Mouse (Mus musculus) heart, postnatal 10 days (tissue): ENCODE measurements at regions not wholly inside any gene's neighbourhood (a gene's known extent, or its start where the extent isn't known, plus 50 kb on each side); places are given as distances from the start of the nearest gene placed in this dataset.

ENCODE experiments used
- DNase-seq, 2 experiments: peaks; one replicate each; pipeline ENCODE4 v3.0.0; 2021
- intact Hi-C: fragments of 180-260 bp; cut with DNase I; formaldehyde crosslinking; loops from one replicate; pipeline ENCODE4 v1.15.1; 2025

DNA sequence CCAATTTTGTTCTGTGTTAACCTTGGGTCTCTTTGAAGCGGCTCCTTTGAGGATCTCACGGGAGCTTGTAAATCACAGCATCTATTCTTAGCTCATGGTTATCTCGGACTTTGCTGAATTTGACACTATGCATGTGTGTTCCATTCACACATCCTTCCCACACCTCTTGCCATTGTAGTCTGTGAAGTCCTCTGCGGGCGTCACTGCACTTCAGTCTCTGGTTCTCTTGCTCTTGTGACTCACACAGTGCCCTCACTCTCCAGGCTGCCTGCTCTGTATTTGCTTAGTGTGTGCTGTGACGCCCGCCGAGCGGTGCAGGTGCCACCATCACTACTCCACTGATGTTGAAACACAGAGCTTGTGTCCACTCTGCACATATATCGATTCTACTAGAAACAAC is 1271.2 kb downstream of the Synb start:
- DNase-seq, result no peak
- intact Hi-C loops, result no loop called here

DNA sequence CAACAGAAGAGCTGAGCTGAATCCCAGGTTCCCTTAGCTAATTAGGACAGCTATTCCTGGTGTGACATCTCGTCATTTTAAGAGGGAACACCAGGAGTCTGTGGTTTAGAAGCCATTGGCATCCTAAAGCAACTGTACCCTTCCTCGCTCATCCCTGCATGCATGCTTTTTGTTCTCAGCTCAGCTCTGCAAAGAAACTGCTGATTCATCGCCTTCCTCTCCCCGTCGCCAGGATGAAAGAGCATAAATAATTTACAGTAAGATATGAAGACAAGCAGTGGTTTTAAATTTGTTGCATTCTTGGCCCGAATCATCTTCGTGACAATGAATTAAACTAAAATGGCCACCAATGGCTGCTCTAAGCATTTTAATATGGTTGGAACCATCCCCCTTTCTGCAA is 1272.9 kb downstream of the Synb start:
- intact Hi-C loops, result no loop called here
- DNase-seq, result no peak

DNA sequence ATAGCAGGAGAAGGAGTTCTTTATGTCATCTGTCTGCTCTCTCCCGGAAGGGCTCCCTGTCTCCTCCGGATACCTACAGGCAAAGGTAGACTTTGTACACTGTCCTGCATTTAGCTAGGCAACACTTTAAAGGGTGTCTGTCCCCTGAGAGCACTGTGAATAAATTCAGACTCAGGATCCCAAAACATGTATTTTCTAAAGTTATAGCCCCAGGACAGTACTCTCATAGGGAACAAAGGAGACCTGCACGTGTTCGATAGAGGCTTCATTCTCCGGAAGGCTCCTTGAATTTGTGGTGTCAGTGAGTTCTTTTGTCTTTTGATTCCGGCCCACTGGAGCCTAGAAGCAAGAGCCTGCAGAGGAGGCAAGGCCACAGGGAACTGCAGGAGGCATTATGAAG is 1273.3 kb downstream of the Synb start:
- no peak for DNase-seq

GRCm38 (mm10) chr14:68018686-68019085 is 1275.4 kb downstream of the Synb start:
- intact Hi-C loops, result no loop called here

More for the DNA sequence above, 1273.3 kb downstream of the Synb start:
- intact Hi-C loops, result no loop called here

GRCm38 (mm10) chr14:67996790-67997417 is 1297.2 kb downstream of the Synb start:
- DNase-seq, result no peak
- intact Hi-C loops, result no loop called here

More at GRCm38 (mm10) chr14:68018686-68019085, 1275.4 kb downstream of the Synb start:
- DNase-seq, result no peak

DNA sequence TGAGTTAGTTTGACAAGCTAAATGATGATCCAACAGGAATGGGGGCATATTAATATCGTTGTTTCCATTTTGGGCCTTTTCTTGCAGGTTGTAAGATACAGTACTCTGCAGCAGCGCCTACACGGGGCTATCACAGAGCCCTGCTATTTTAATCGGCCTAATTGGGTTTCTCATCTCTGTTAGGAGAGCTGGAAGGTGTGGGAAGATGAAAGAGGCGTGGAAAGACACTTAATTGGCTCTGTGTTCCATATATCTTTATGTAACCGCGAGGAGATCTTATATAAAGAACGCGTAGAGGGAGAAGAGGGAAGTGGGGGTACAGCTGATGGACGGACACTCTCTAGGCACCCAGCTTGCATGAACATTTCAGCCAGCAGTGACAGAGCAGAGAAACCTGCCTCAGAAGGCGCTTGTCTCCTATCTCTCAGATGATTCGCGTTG is 1300.5 kb downstream of the Synb start:
- no peak for DNase-seq
- intact Hi-C loops, result loop anchor here (1.0 to 5.0 kb wide), 4 partner anchors 59 to 501 kb away; no protein-coding TSS in a partner anchor

DNA sequence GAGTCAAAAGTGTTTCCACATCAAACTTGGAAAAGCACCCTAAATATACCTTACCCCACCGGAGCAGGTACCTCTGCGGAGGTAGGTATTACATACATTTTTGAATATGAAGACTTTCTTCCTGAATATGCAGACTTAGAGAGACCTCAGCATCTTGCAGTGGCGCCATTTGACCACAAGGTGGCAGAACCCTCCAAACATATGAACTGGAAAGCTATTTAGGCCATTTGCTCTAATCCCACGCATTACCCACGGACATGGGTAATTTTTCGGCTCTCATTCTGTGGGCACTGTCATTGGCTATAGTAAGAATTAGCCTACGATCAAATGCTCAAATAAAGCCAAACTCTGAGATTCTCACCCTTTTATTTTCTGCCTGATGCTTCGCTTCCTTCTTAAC is 1301.0 kb downstream of the Synb start:
- intact Hi-C loops, result loop anchor here (1.0 to 5.0 kb wide), 3 partner anchors 59 to 158 kb away; no protein-coding TSS in a partner anchor
- peak; percentile 51 to 73 for DNase-seq

DNA sequence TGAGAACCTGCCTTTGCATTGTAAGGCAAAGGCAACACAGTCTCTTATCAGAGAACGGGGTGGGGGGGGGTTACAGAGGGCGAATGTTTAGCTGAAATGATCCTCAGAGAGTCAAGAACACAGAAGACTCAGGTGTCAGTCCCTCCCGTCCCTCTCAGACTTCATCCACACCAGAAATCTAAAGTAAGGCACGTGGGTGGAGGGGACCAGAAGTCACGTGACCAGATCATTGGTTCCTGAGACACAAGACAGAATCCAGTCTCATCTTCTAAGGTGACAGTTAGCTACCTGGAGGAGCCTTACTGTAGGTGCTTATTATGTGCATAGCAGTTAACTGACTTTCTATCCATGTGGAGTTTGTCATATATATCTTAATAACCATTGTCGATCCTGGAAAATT is 1302.0 kb downstream of the Synb start:
- DNase-seq, result no peak
- intact Hi-C loops, result loop anchor here (5.0 kb wide), 2 partner anchors 60 to 75 kb away; no protein-coding TSS in a partner anchor

GRCm38 (mm10) chr14:67990271-67990670 is 1303.8 kb downstream of the Synb start:
- no peak for DNase-seq
- intact Hi-C loops, result loop anchor here (5.0 kb wide), 2 partner anchors 62 to 77 kb away; no protein-coding TSS in a partner anchor
